Mouse (Mus musculus) myocyte (in vitro differentiated cells): ENCODE measurements around the gene Krt23. TPM values are rescaled to one million over a fixed set of nuclear protein-coding genes. Genes with fewer than 3 reads are reported as not detected.

Experiments
- H3K27me3 ChIP-seq: one replicate; pipeline ENCODE4 v1.6.1; 2011; ENCODE audit not compliant: control insufficient read depth, insufficient read depth, insufficient read length
- H3K36me3 ChIP-seq: one replicate; pipeline ENCODE4 v1.6.1; 2011; ENCODE audit not compliant: control insufficient read depth, insufficient read depth
- H3K4me2 ChIP-seq: one replicate; pipeline ENCODE4 v1.6.1; 2011; ENCODE audit warnings: low read depth, control low read depth
- H3K4me3 ChIP-seq: one replicate; pipeline ENCODE4 v1.5.1; 2011; ENCODE audit warnings: mild to moderate bottlenecking, control low read depth, moderate library complexity
- H3K79me2 ChIP-seq: one replicate; pipeline ENCODE4 v1.6.1; 2011; ENCODE audit not compliant: control insufficient read depth, insufficient read depth
- H3ac ChIP-seq: one replicate; pipeline ENCODE4 v1.6.1; 2011; ENCODE audit not compliant: control insufficient read depth, insufficient read length
- CEBPB ChIP-seq: IDR thresholded peaks from 2 replicates; pipeline ENCODE4 v1.6.1; 2011; ENCODE audit warnings: mild to moderate bottlenecking, moderate library complexity; ENCODE audit not compliant: poor library complexity, insufficient read depth, severe bottlenecking
- E2F4 ChIP-seq: IDR thresholded peaks from one replicate; pipeline ENCODE4 v1.6.1; 2011; ENCODE audit warnings: mild to moderate bottlenecking, control low read depth, moderate library complexity; ENCODE audit not compliant: insufficient read depth
- MAX ChIP-seq: IDR thresholded peaks from one replicate; pipeline ENCODE4 v1.6.1; 2011; ENCODE audit warnings: low read depth, mild to moderate bottlenecking, control low read depth
- MYOD1 ChIP-seq, 3 experiments: IDR thresholded peaks; one replicate each; pipeline ENCODE4 v1.6.1; 2011; ENCODE audit warnings: control low read depth in 2 of 3, low read depth in 2 of 3, mild to moderate bottlenecking in 2 of 3, moderate library complexity in 1 of 3; ENCODE audit not compliant: insufficient read length in 2 of 3, control insufficient read depth in 1 of 3
- MYOG ChIP-seq, 3 experiments: IDR thresholded peaks; one replicate each; pipeline ENCODE4 v1.6.1; 2011; ENCODE audit warnings: control low read depth in 2 of 3, low read depth in 2 of 3, mild to moderate bottlenecking in 2 of 3; ENCODE audit not compliant: insufficient read length in 2 of 3, control insufficient read depth in 1 of 3, insufficient read depth in 1 of 3
- POLR2A ChIP-seq: IDR thresholded peaks from one replicate; pipeline ENCODE4 v1.6.1; 2011; ENCODE audit warnings: low read depth, mild to moderate bottlenecking, control low read depth, moderate library complexity; ENCODE audit not compliant: insufficient read length
- POLR2AphosphoS2 ChIP-seq: IDR thresholded peaks from one replicate; pipeline ENCODE4 v1.6.1; 2011; ENCODE audit warnings: low read depth, control low read depth; ENCODE audit not compliant: insufficient read length
- REST ChIP-seq: IDR thresholded peaks from one replicate; pipeline ENCODE4 v1.6.1; 2011; ENCODE audit warnings: mild to moderate bottlenecking, control low read depth, moderate library complexity; ENCODE audit not compliant: insufficient read depth, insufficient read length
- SRF ChIP-seq: IDR thresholded peaks from one replicate; pipeline ENCODE4 v1.6.1; 2011; ENCODE audit warnings: low read depth; ENCODE audit not compliant: control insufficient read depth, insufficient read length
- TCF12 ChIP-seq: IDR thresholded peaks from one replicate; pipeline ENCODE4 v1.6.1; 2011; ENCODE audit warnings: mild to moderate bottlenecking, control low read depth; ENCODE audit not compliant: poor library complexity, insufficient read depth, severe bottlenecking
- TCF3 ChIP-seq: IDR thresholded peaks from one replicate; pipeline ENCODE4 v1.6.1; 2011; ENCODE audit warnings: low read depth, control low read depth; ENCODE audit not compliant: insufficient read length
- USF1 ChIP-seq: IDR thresholded peaks from one replicate; pipeline ENCODE4 v1.6.1; 2011; ENCODE audit warnings: low read depth, mild to moderate bottlenecking, control low read depth, moderate library complexity
- polyA plus RNA-seq: library from polyadenylated mRNA; unstranded; fragments of >200 nt; fragmentation: generic; extraction: Trizol; gene quantifications from one replicate; pipeline ENCODE4 v1.2.1, GENCODE M21; 2012; ENCODE audit warnings: missing spikeins

Krt23 gene
- polyA plus RNA-seq, 1 experiment: 0.02 TPM

GRCm38 (mm10) chr11:99500095-99500805, 7.3 kb upstream of the Krt23 start:
- Histone ChIP-seq H3ac (no peak overlapping the region), H3K27me3 (no peaks in the 10 kb centered on the region), H3K36me3 (no peaks in the 10 kb centered on the region), H3K4me3 (no peak overlapping the region), H3K79me2 (no peaks in the 10 kb centered on the region), H3K4me2 (no peak overlapping the region)
- TF ChIP-seq TCF12: no peak
- TF ChIP-seq SRF: no peak
- TF ChIP-seq POLR2A: no peak
- no peak for TF ChIP-seq CEBPB
- TF ChIP-seq MAX: no peak
- TF ChIP-seq E2F4: no peak
- no peak for TF ChIP-seq POLR2AphosphoS2
- no peak for TF ChIP-seq REST
- TF ChIP-seq USF1: no peak
- TF ChIP-seq MYOD1 (IDR thresholded peaks at IDR 0.05; ENCODE audit: control insufficient read depth in 1 of 3, insufficient read length in 2 of 3, low read depth in 2 of 3): no peak
- no peak for TF ChIP-seq MYOG (IDR thresholded peaks at IDR 0.05; ENCODE audit: control insufficient read depth in 1 of 3, insufficient read depth in 1 of 3, insufficient read length in 2 of 3, low read depth in 2 of 3)
- no peak for TF ChIP-seq TCF3

- H3K4me2 ChIP-seq: no peak overlapping the region
- no peak for TF ChIP-seq REST
- no peak for TF ChIP-seq MYOD1 (IDR thresholded peaks at IDR 0.05; ENCODE audit: control insufficient read depth in 1 of 3, insufficient read length in 2 of 3, low read depth in 2 of 3)
- no peak for TF ChIP-seq POLR2A
- TF ChIP-seq TCF12: no peak
- TF ChIP-seq MYOG (IDR thresholded peaks at IDR 0.05; ENCODE audit: control insufficient read depth in 1 of 3, insufficient read depth in 1 of 3, insufficient read length in 2 of 3, low read depth in 2 of 3): no peak
- TF ChIP-seq CEBPB: no peak
- no peak for TF ChIP-seq E2F4
- no peak for TF ChIP-seq SRF
- no peak for TF ChIP-seq TCF3
- TF ChIP-seq POLR2AphosphoS2: no peak
- no peak for TF ChIP-seq USF1
- no peak for TF ChIP-seq MAX
- no peaks in the 10 kb centered on the region for H3K36me3 ChIP-seq
- no peak overlapping the region for H3ac ChIP-seq
- H3K4me3 ChIP-seq: no peak overlapping the region
- no peaks in the 10 kb centered on the region for H3K27me3 ChIP-seq
- no peaks in the 10 kb centered on the region for H3K79me2 ChIP-seq
Measured at GRCm38 (mm10) chr11:99496460-99496859, 3.5 kb upstream of the Krt23 start.

GRCm38 (mm10) chr11:99494741-99495140, 1.8 kb upstream of the Krt23 start:
- no peak overlapping the region for H3K4me2 ChIP-seq
- no peak for TF ChIP-seq TCF12
- H3ac ChIP-seq: no peak overlapping the region
- H3K27me3 ChIP-seq: no peaks in the 10 kb centered on the region
- no peaks in the 10 kb centered on the region for H3K36me3 ChIP-seq
- no peak overlapping the region for H3K4me3 ChIP-seq
- H3K79me2 ChIP-seq: no peaks in the 10 kb centered on the region

- Histone ChIP-seq H3K36me3 (no peaks in the 10 kb centered on the region), H3K4me3 (no peak overlapping the region), H3K27me3 (no peaks in the 10 kb centered on the region), H3K79me2 (no peaks in the 10 kb centered on the region), H3ac (no peak overlapping the region), H3K4me2 (no peak overlapping the region)
- TF ChIP-seq TCF3: no peak
- no peak for TF ChIP-seq REST
- no peak for TF ChIP-seq TCF12
- no peak for TF ChIP-seq CEBPB
- TF ChIP-seq SRF: no peak
- no peak for TF ChIP-seq MAX
- no peak for TF ChIP-seq USF1
- no peak for TF ChIP-seq MYOD1 (IDR thresholded peaks at IDR 0.05; ENCODE audit: control insufficient read depth in 1 of 3, insufficient read length in 2 of 3, low read depth in 2 of 3)
- no peak for TF ChIP-seq E2F4
- TF ChIP-seq POLR2A: no peak
- TF ChIP-seq MYOG (IDR thresholded peaks at IDR 0.05; ENCODE audit: control insufficient read depth in 1 of 3, insufficient read depth in 1 of 3, insufficient read length in 2 of 3, low read depth in 2 of 3): no peak
Measured at GRCm38 (mm10) chr11:99493574-99493850, 575 bp upstream of the Krt23 start.

GRCm38 (mm10) chr11:99491040-99491439, 1.9 kb downstream of the Krt23 start:
- Histone ChIP-seq H3K4me2 (no peak overlapping the region), H3K4me3 (no peak overlapping the region), H3K79me2 (no peaks in the 10 kb centered on the region), H3K36me3 (no peaks in the 10 kb centered on the region), H3ac (no peak overlapping the region), H3K27me3 (no peaks in the 10 kb centered on the region)
- no peak for TF ChIP-seq SRF
- no peak for TF ChIP-seq POLR2A
- no peak for TF ChIP-seq TCF3
- no peak for TF ChIP-seq E2F4
- TF ChIP-seq MYOD1 (IDR thresholded peaks at IDR 0.05; ENCODE audit: control insufficient read depth in 1 of 3, insufficient read length in 2 of 3, low read depth in 2 of 3): no peak
- TF ChIP-seq USF1: no peak
- no peak for TF ChIP-seq MYOG (IDR thresholded peaks at IDR 0.05; ENCODE audit: control insufficient read depth in 1 of 3, insufficient read depth in 1 of 3, insufficient read length in 2 of 3, low read depth in 2 of 3)
- no peak for TF ChIP-seq POLR2AphosphoS2
- TF ChIP-seq TCF12: no peak
- no peak for TF ChIP-seq MAX
- no peak for TF ChIP-seq REST
- no peak for TF ChIP-seq CEBPB
